Mouse (Mus musculus): ENCODE measurements around the gene Rcan3. TPM values are rescaled to one million over a fixed set of nuclear protein-coding genes. Genes with fewer than 3 reads are reported as not detected.
A peak's percentile ranks its signal among the peaks of the same experiment; 100 is the strongest.

Gene Rcan3
- polyA plus RNA-seq, 1 experiment from 2014 or later, result 10.4 TPM

GRCm38 (mm10) chr4:135434395-135434789 lies 739 bp upstream of the Rcan3 start:
- H3K9me3 ChIP-seq, result no peaks in the 10 kb centered on the region
- peak overlapping the region; percentile 82 for H3K4me3 ChIP-seq
- H3K27me3 ChIP-seq (ENCODE audit: poor library complexity, severe bottlenecking), result peaks cover 21% of the 10 kb centered on the region
- no peak for DNase-seq (ENCODE audit: extremely low spot score, low spot score)
- 34% methylated on average over 11 of the region's 11 CpGs for WGBS
- no peaks in the 10 kb centered on the region for H3K36me3 ChIP-seq (replicated peaks)
- peak overlapping the region; percentile 89 for H3K27ac ChIP-seq
- H3K4me1 ChIP-seq, result peaks cover 36% of the 10 kb centered on the region

GRCm38 (mm10) chr4:135433086-135433442 lies 589 bp downstream of the Rcan3 start:
- Histone ChIP-seq H3K36me3 (replicated peaks) (no peaks in the 10 kb centered on the region), H3K27ac (peak overlapping the region; percentile 89), H3K27me3 (ENCODE audit: poor library complexity, severe bottlenecking) (peaks cover 21% of the 10 kb centered on the region), H3K4me1 (peaks cover 31% of the 10 kb centered on the region), H3K4me3 (peak overlapping the region; percentile 82), H3K9me3 (no peaks in the 10 kb centered on the region)
- no peak for DNase-seq (ENCODE audit: extremely low spot score, low spot score)
- 6% methylated on average over 10 of the region's 10 CpGs for WGBS

GRCm38 (mm10) chr4:135429990-135430760 lies 3.5 kb downstream of the Rcan3 start:
- 83% methylated on average over 8 of the region's 8 CpGs for WGBS

GRCm38 (mm10) chr4:135429383-135429782 lies 4.3 kb downstream of the Rcan3 start:
- no peaks in the 10 kb centered on the region for H3K9me3 ChIP-seq
- H3K4me1 ChIP-seq, result peaks cover 16% of the 10 kb centered on the region
- H3K27me3 ChIP-seq (ENCODE audit: poor library complexity, severe bottlenecking), result peaks cover 12% of the 10 kb centered on the region
- no peak for DNase-seq (ENCODE audit: extremely low spot score, low spot score)
- H3K36me3 ChIP-seq (replicated peaks), result peaks cover 4% of the 10 kb centered on the region; the same call in 1 of the 2 replicates
- 94% methylated on average over 4 of the region's 4 CpGs for WGBS
- no peak overlapping the region for H3K27ac ChIP-seq
- H3K4me3 ChIP-seq, result no peak overlapping the region

More at GRCm38 (mm10) chr4:135429990-135430760, 3.5 kb downstream of the Rcan3 start:
- peaks cover 13% of the 10 kb centered on the region for H3K27me3 ChIP-seq (ENCODE audit: poor library complexity, severe bottlenecking)
- no peak for DNase-seq (ENCODE audit: extremely low spot score, low spot score)
- H3K4me3 ChIP-seq, result no peak overlapping the region
- no peak overlapping the region for H3K27ac ChIP-seq
- H3K36me3 ChIP-seq (replicated peaks), result no peaks in the 10 kb centered on the region
- peaks cover 21% of the 10 kb centered on the region for H3K4me1 ChIP-seq
- no peaks in the 10 kb centered on the region for H3K9me3 ChIP-seq

- 0 out of 2 replicates have a peak, but pooled peaks cover 3% of the 10 kb centered on the region for H3K4me1 ChIP-seq
- H3K27ac ChIP-seq, result no peak overlapping the region
- WGBS, result 92% methylated on average over 7 of the region's 7 CpGs
- H3K9me3 ChIP-seq, result no peaks in the 10 kb centered on the region
- H3K4me3 ChIP-seq, result no peak overlapping the region
- no peaks in the 10 kb centered on the region for H3K27me3 ChIP-seq (ENCODE audit: poor library complexity, severe bottlenecking)
- DNase-seq (ENCODE audit: extremely low spot score, low spot score), result no peak
- H3K36me3 ChIP-seq (replicated peaks), result peaks cover 13% of the 10 kb centered on the region
These were observed 7.1 kb downstream of the Rcan3 start for GRCm38 (mm10) chr4:135426587-135426986.

GRCm38 (mm10) chr4:135425625-135426024 lies 8.0 kb downstream of the Rcan3 start:
- H3K4me3 ChIP-seq, result no peak overlapping the region
- H3K9me3 ChIP-seq, result no peaks in the 10 kb centered on the region
- 88% methylated on average over 9 of the region's 9 CpGs for WGBS
- H3K27me3 ChIP-seq (ENCODE audit: poor library complexity, severe bottlenecking), result no peaks in the 10 kb centered on the region
- no peak for DNase-seq (ENCODE audit: extremely low spot score, low spot score)
- no peak overlapping the region for H3K27ac ChIP-seq
- H3K36me3 ChIP-seq (replicated peaks), result peaks cover 17% of the 10 kb centered on the region
- H3K4me1 ChIP-seq, result 0 out of 2 replicates have a peak, but pooled peaks cover 3% of the 10 kb centered on the region

- no peaks in the 10 kb centered on the region for H3K9me3 ChIP-seq
- H3K27ac ChIP-seq, result no peak overlapping the region
- H3K4me3 ChIP-seq, result no peak overlapping the region
- 97% methylated on average over 13 of the region's 13 CpGs for WGBS
- no peak for DNase-seq (ENCODE audit: extremely low spot score, low spot score)
- H3K4me1 ChIP-seq, result no peaks in the 10 kb centered on the region
- no peaks in the 10 kb centered on the region for H3K27me3 ChIP-seq (ENCODE audit: poor library complexity, severe bottlenecking)
- peaks cover 49% of the 10 kb centered on the region for H3K36me3 ChIP-seq (replicated peaks)
These were observed 12.7 kb downstream of the Rcan3 start for GRCm38 (mm10) chr4:135420961-135421360.

- Histone ChIP-seq H3K27me3 (ENCODE audit: poor library complexity, severe bottlenecking) (no peaks in the 10 kb centered on the region), H3K4me1 (no peaks in the 10 kb centered on the region), H3K36me3 (replicated peaks) (peaks cover 53% of the 10 kb centered on the region), H3K9me3 (no peaks in the 10 kb centered on the region), H3K27ac (no peak overlapping the region), H3K4me3 (no peak overlapping the region)
- 83% methylated on average over 11 of the region's 11 CpGs for WGBS
- no peak for DNase-seq (ENCODE audit: extremely low spot score, low spot score)
These were observed 13.2 kb downstream of the Rcan3 start for GRCm38 (mm10) chr4:135420416-135420815.

- H3K4me1 ChIP-seq, result no peaks in the 10 kb centered on the region
- 90% methylated on average over 21 of the region's 21 CpGs for WGBS
These were observed 13.7 kb downstream of the Rcan3 start for GRCm38 (mm10) chr4:135419996-135420395.

GRCm38 (mm10) chr4:135416367-135416766 lies 17.3 kb downstream of the Rcan3 start:
- H3K27me3 ChIP-seq (ENCODE audit: poor library complexity, severe bottlenecking), result no peaks in the 10 kb centered on the region
- H3K27ac ChIP-seq, result no peak overlapping the region
- peaks cover 45% of the 10 kb centered on the region for H3K36me3 ChIP-seq (replicated peaks)
- 93% methylated on average over 21 of the region's 21 CpGs for WGBS
- H3K9me3 ChIP-seq, result no peaks in the 10 kb centered on the region
- H3K4me1 ChIP-seq, result no peaks in the 10 kb centered on the region
- no peak overlapping the region for H3K4me3 ChIP-seq
- DNase-seq (ENCODE audit: extremely low spot score, low spot score), result no peak

More at GRCm38 (mm10) chr4:135419996-135420395, 13.7 kb downstream of the Rcan3 start:
- Histone ChIP-seq H3K4me3 (no peak overlapping the region), H3K9me3 (no peaks in the 10 kb centered on the region), H3K36me3 (replicated peaks) (peaks cover 52% of the 10 kb centered on the region), H3K27me3 (ENCODE audit: poor library complexity, severe bottlenecking) (no peaks in the 10 kb centered on the region), H3K27ac (no peak overlapping the region)
- no peak for DNase-seq (ENCODE audit: extremely low spot score, low spot score)

- H3K9me3 ChIP-seq, result no peaks in the 10 kb centered on the region; the same call in 1 of the 2 replicates
- 85% methylated on average over 8 of the region's 8 CpGs for WGBS
These were observed 20.2 kb downstream of the Rcan3 start for GRCm38 (mm10) chr4:135413491-135413890.

GRCm38 (mm10) chr4:135411633-135412032 lies 22.0 kb downstream of the Rcan3 start:
- 43% methylated on average over 4 of the region's 4 CpGs for WGBS
- H3K27me3 ChIP-seq (ENCODE audit: poor library complexity, severe bottlenecking), result no peaks in the 10 kb centered on the region
- peaks cover 17% of the 10 kb centered on the region for H3K36me3 ChIP-seq (replicated peaks)
- no peaks in the 10 kb centered on the region for H3K4me1 ChIP-seq
- H3K9me3 ChIP-seq, result no peaks in the 10 kb centered on the region; the same call in 1 of the 2 replicates
- H3K27ac ChIP-seq, result no peak overlapping the region
- DNase-seq (ENCODE audit: extremely low spot score, low spot score), result peak; percentile 46
- no peak overlapping the region for H3K4me3 ChIP-seq

More at GRCm38 (mm10) chr4:135413491-135413890, 20.2 kb downstream of the Rcan3 start:
- DNase-seq (ENCODE audit: extremely low spot score, low spot score), result no peak
- Histone ChIP-seq H3K4me1 (no peaks in the 10 kb centered on the region), H3K4me3 (no peak overlapping the region), H3K27ac (no peak overlapping the region), H3K27me3 (ENCODE audit: poor library complexity, severe bottlenecking) (no peaks in the 10 kb centered on the region), H3K36me3 (replicated peaks) (peaks cover 23% of the 10 kb centered on the region)

- Histone ChIP-seq H3K27ac (no peak overlapping the region), H3K27me3 (ENCODE audit: poor library complexity, severe bottlenecking) (0 out of 2 replicates have a peak, but pooled peaks cover under 1% of the 10 kb centered on the region), H3K4me1 (peaks cover 6% of the 10 kb centered on the region), H3K9me3 (no peaks in the 10 kb centered on the region; the same call in 1 of the 2 replicates), H3K36me3 (replicated peaks) (no peaks in the 10 kb centered on the region), H3K4me3 (no peak overlapping the region)
- no peak for DNase-seq (ENCODE audit: extremely low spot score, low spot score)
- 77% methylated on average over 5 of the region's 5 CpGs for WGBS
These were observed 27.5 kb downstream of the Rcan3 start for GRCm38 (mm10) chr4:135406180-135406579.

Data from forebrain, embryonic 10.5 days (tissue).